Mouse (Mus musculus): ENCODE measurements around the gene Adra1b. TPM values are rescaled to one million over a fixed set of nuclear protein-coding genes. Genes with fewer than 3 reads are reported as not detected.
A peak's percentile ranks its signal among the peaks of the same experiment; 100 is the strongest.

The Adra1b gene
- polyA plus RNA-seq, 1 experiment from 2014 or later, result 0.07 TPM

GRCm38 (mm10) chr11:43817368-43817923 lies 83.6 kb downstream of the Adra1b start:
- H3K4me2 ChIP-seq (ENCODE audit: low read length), result no peak overlapping the region
- H3K27me3 ChIP-seq (replicated peaks; ENCODE audit: control insufficient read depth, insufficient read depth, low read length), result no peaks in the 10 kb centered on the region
- H3K36me3 ChIP-seq (ENCODE audit: control insufficient read depth, insufficient read depth, low read length), result no peaks in the 10 kb centered on the region
- H3K4me3 ChIP-seq (ENCODE audit: low read depth, low read length), result no peak overlapping the region
- no peaks in the 10 kb centered on the region for H3K9me3 ChIP-seq (ENCODE audit: control insufficient read depth, low read length)
- 71% methylated on average over 9 of the region's 9 CpGs for WGBS
- H3K9ac ChIP-seq (ENCODE audit: low read length), result no peak overlapping the region
- no peaks in the 10 kb centered on the region for H3K4me1 ChIP-seq (replicated peaks; ENCODE audit: control insufficient read depth, insufficient read depth, low read length)
- no peak overlapping the region for H3K27ac ChIP-seq (ENCODE audit: low read depth)
- ATAC-seq (replicated peaks; ENCODE audit: low FRiP score, low TSS enrichment, low read depth) (no peak), DNase-seq (ENCODE audit: low spot score) (no peak)

GRCm38 (mm10) chr11:43812535-43812934 lies 88.5 kb downstream of the Adra1b start:
- ATAC-seq (replicated peaks; ENCODE audit: low FRiP score, low TSS enrichment, low read depth), result no peak
- WGBS, result 62% methylated on average over 5 of the region's 5 CpGs
- Histone ChIP-seq H3K9me3 (ENCODE audit: control insufficient read depth, low read length) (no peaks in the 10 kb centered on the region), H3K9ac (ENCODE audit: low read length) (no peak overlapping the region), H3K4me2 (ENCODE audit: low read length) (no peak overlapping the region), H3K27me3 (replicated peaks; ENCODE audit: control insufficient read depth, insufficient read depth, low read length) (no peaks in the 10 kb centered on the region), H3K27ac (ENCODE audit: low read depth) (no peak overlapping the region), H3K4me1 (replicated peaks; ENCODE audit: control insufficient read depth, insufficient read depth, low read length) (no peaks in the 10 kb centered on the region), H3K36me3 (ENCODE audit: control insufficient read depth, insufficient read depth, low read length) (no peaks in the 10 kb centered on the region), H3K4me3 (ENCODE audit: low read depth, low read length) (no peak overlapping the region)
- DNase-seq (ENCODE audit: low spot score), result no peak

- no peaks in the 10 kb centered on the region for H3K4me1 ChIP-seq (replicated peaks; ENCODE audit: control insufficient read depth, insufficient read depth, low read length)
- no peak overlapping the region for H3K4me2 ChIP-seq (ENCODE audit: low read length)
- DNase-seq (ENCODE audit: low spot score) (no peak), ATAC-seq (replicated peaks; ENCODE audit: low FRiP score, low TSS enrichment, low read depth) (no peak)
- 71% methylated on average over 5 of the region's 5 CpGs for WGBS
- H3K27ac ChIP-seq (ENCODE audit: low read depth), result no peak overlapping the region
- H3K9ac ChIP-seq (ENCODE audit: low read length), result no peak overlapping the region
- no peaks in the 10 kb centered on the region for H3K9me3 ChIP-seq (ENCODE audit: control insufficient read depth, low read length)
- no peaks in the 10 kb centered on the region for H3K27me3 ChIP-seq (replicated peaks; ENCODE audit: control insufficient read depth, insufficient read depth, low read length)
- H3K36me3 ChIP-seq (ENCODE audit: control insufficient read depth, insufficient read depth, low read length), result no peaks in the 10 kb centered on the region
- no peak overlapping the region for H3K4me3 ChIP-seq (ENCODE audit: low read depth, low read length)
Observed at GRCm38 (mm10) chr11:43807732-43808131, 93.3 kb downstream of the Adra1b start.

- DNase-seq (ENCODE audit: low spot score) (no peak), ATAC-seq (replicated peaks; ENCODE audit: low FRiP score, low TSS enrichment, low read depth) (no peak)
- Histone ChIP-seq H3K4me2 (ENCODE audit: low read length) (no peak overlapping the region), H3K9me3 (ENCODE audit: control insufficient read depth, low read length) (no peaks in the 10 kb centered on the region), H3K36me3 (ENCODE audit: control insufficient read depth, insufficient read depth, low read length) (no peaks in the 10 kb centered on the region), H3K9ac (ENCODE audit: low read length) (no peak overlapping the region), H3K27me3 (replicated peaks; ENCODE audit: control insufficient read depth, insufficient read depth, low read length) (no peaks in the 10 kb centered on the region), H3K27ac (ENCODE audit: low read depth) (no peak overlapping the region), H3K4me3 (ENCODE audit: low read depth, low read length) (no peak overlapping the region), H3K4me1 (replicated peaks; ENCODE audit: control insufficient read depth, insufficient read depth, low read length) (no peaks in the 10 kb centered on the region)
- 50% methylated on average over 8 of the region's 8 CpGs for WGBS
Observed at GRCm38 (mm10) chr11:43795992-43796391, 105.0 kb downstream of the Adra1b start.

GRCm38 (mm10) chr11:43790446-43790845 lies 110.6 kb downstream of the Adra1b start:
- DNase-seq (ENCODE audit: low spot score), result no peak
- H3K36me3 ChIP-seq (ENCODE audit: control insufficient read depth, insufficient read depth, low read length), result no peaks in the 10 kb centered on the region
- H3K27me3 ChIP-seq (replicated peaks; ENCODE audit: control insufficient read depth, insufficient read depth, low read length), result no peaks in the 10 kb centered on the region
- no peak overlapping the region for H3K9ac ChIP-seq (ENCODE audit: low read length)
- ATAC-seq (replicated peaks; ENCODE audit: low FRiP score, low TSS enrichment, low read depth), result no peak
- no peaks in the 10 kb centered on the region for H3K4me1 ChIP-seq (replicated peaks; ENCODE audit: control insufficient read depth, insufficient read depth, low read length)
- WGBS, result 81% methylated on average over 6 of the region's 6 CpGs
- H3K4me3 ChIP-seq (ENCODE audit: low read depth, low read length), result no peak overlapping the region
- H3K4me2 ChIP-seq (ENCODE audit: low read length), result no peak overlapping the region
- H3K27ac ChIP-seq (ENCODE audit: low read depth), result no peak overlapping the region
- H3K9me3 ChIP-seq (ENCODE audit: control insufficient read depth, low read length), result no peaks in the 10 kb centered on the region

- Histone ChIP-seq H3K36me3 (ENCODE audit: control insufficient read depth, insufficient read depth, low read length) (no peaks in the 10 kb centered on the region), H3K27ac (ENCODE audit: low read depth) (no peak overlapping the region), H3K27me3 (replicated peaks; ENCODE audit: control insufficient read depth, insufficient read depth, low read length) (no peaks in the 10 kb centered on the region), H3K4me3 (ENCODE audit: low read depth, low read length) (no peak overlapping the region), H3K9me3 (ENCODE audit: control insufficient read depth, low read length) (no peaks in the 10 kb centered on the region), H3K9ac (ENCODE audit: low read length) (no peak overlapping the region), H3K4me1 (replicated peaks; ENCODE audit: control insufficient read depth, insufficient read depth, low read length) (no peaks in the 10 kb centered on the region), H3K4me2 (ENCODE audit: low read length) (no peak overlapping the region)
- peak; percentile 85 for DNase-seq (ENCODE audit: low spot score)
- no peak for ATAC-seq (replicated peaks; ENCODE audit: low FRiP score, low TSS enrichment, low read depth)
- 12% methylated on average over 2 of the region's 2 CpGs for WGBS
Observed at GRCm38 (mm10) chr11:43783772-43784171, 117.2 kb downstream of the Adra1b start.

GRCm38 (mm10) chr11:43783106-43783505 lies 117.9 kb downstream of the Adra1b start:
- Histone ChIP-seq H3K4me3 (ENCODE audit: low read depth, low read length) (no peak overlapping the region), H3K9me3 (ENCODE audit: control insufficient read depth, low read length) (no peaks in the 10 kb centered on the region), H3K36me3 (ENCODE audit: control insufficient read depth, insufficient read depth, low read length) (no peaks in the 10 kb centered on the region), H3K27me3 (replicated peaks; ENCODE audit: control insufficient read depth, insufficient read depth, low read length) (no peaks in the 10 kb centered on the region), H3K9ac (ENCODE audit: low read length) (no peak overlapping the region), H3K27ac (ENCODE audit: low read depth) (no peak overlapping the region), H3K4me2 (ENCODE audit: low read length) (no peak overlapping the region), H3K4me1 (replicated peaks; ENCODE audit: control insufficient read depth, insufficient read depth, low read length) (no peaks in the 10 kb centered on the region)
- WGBS, result 72% methylated on average over 5 of the region's 5 CpGs
- DNase-seq (ENCODE audit: low spot score), result no peak
- ATAC-seq (replicated peaks; ENCODE audit: low FRiP score, low TSS enrichment, low read depth), result no peak

- H3K27ac ChIP-seq (ENCODE audit: low read depth), result no peak overlapping the region
- peaks cover 14% of the 10 kb centered on the region for H3K27me3 ChIP-seq (replicated peaks; ENCODE audit: control insufficient read depth, insufficient read depth, low read length)
- no peaks in the 10 kb centered on the region for H3K4me1 ChIP-seq (replicated peaks; ENCODE audit: control insufficient read depth, insufficient read depth, low read length)
- H3K9ac ChIP-seq (ENCODE audit: low read length), result no peak overlapping the region
- H3K4me3 ChIP-seq (ENCODE audit: low read depth, low read length), result no peak overlapping the region
- 60% methylated on average over 5 of the region's 5 CpGs for WGBS
- H3K9me3 ChIP-seq (ENCODE audit: control insufficient read depth, low read length), result no peaks in the 10 kb centered on the region
- ATAC-seq (replicated peaks; ENCODE audit: low FRiP score, low TSS enrichment, low read depth) (no peak), DNase-seq (ENCODE audit: low spot score) (no peak)
- H3K36me3 ChIP-seq (ENCODE audit: control insufficient read depth, insufficient read depth, low read length), result no peaks in the 10 kb centered on the region
- H3K4me2 ChIP-seq (ENCODE audit: low read length), result no peak overlapping the region
Observed at GRCm38 (mm10) chr11:43779551-43779950, 121.5 kb downstream of the Adra1b start.

GRCm38 (mm10) chr11:43776324-43776694 lies 124.7 kb downstream of the Adra1b start:
- Histone ChIP-seq H3K9ac (ENCODE audit: low read length) (no peak overlapping the region), H3K9me3 (ENCODE audit: control insufficient read depth, low read length) (no peaks in the 10 kb centered on the region), H3K4me2 (ENCODE audit: low read length) (peak overlapping the region; percentile 64), H3K27me3 (replicated peaks; ENCODE audit: control insufficient read depth, insufficient read depth, low read length) (peaks cover 16% of the 10 kb centered on the region), H3K4me3 (ENCODE audit: low read depth, low read length) (peak overlapping the region; percentile 31), H3K4me1 (replicated peaks; ENCODE audit: control insufficient read depth, insufficient read depth, low read length) (peaks cover 5% of the 10 kb centered on the region; the same call in 1 of the 2 replicates), H3K36me3 (ENCODE audit: control insufficient read depth, insufficient read depth, low read length) (no peaks in the 10 kb centered on the region), H3K27ac (ENCODE audit: low read depth) (no peak overlapping the region)
- DNase-seq (ENCODE audit: low spot score) (no peak), ATAC-seq (replicated peaks; ENCODE audit: low FRiP score, low TSS enrichment, low read depth) (0 out of 2 replicates have a peak, but pooled peaks have one; percentile 52)
- 23% methylated on average over 8 of the region's 8 CpGs for WGBS

Measured in intestine, embryonic 14.5 days (tissue).